Mouse (Mus musculus) lung, postnatal 0 days (tissue): ENCODE data around the gene Pole3. TPM values are rescaled to one million over a fixed set of nuclear protein-coding genes. Genes with fewer than 3 reads are reported as not detected.

Experiments used
- ATAC-seq: fragments of 200-750 bp; cut with Nextera tagmentation; 2 replicates; pipeline ENCODE4 v1.8.0; 2017; ENCODE audit warnings: moderate library complexity
- DNase-seq: peaks from one replicate; pipeline ENCODE4 v3.0.0-alpha.2; 2016; ENCODE audit warnings: low spot score
- H3K27ac ChIP-seq: fragments of 300-500 bp; sonication (generic); 2 replicates; pipeline ENCODE4 v1.5.1; 2014; ENCODE audit warnings: antibody characterized with exemption, mild to moderate bottlenecking, low read length, mixed read lengths
- H3K27me3 ChIP-seq: fragments of 300-500 bp; sonication (generic); replicated peaks from 2 replicates; pipeline ENCODE4 v1.6.1; 2014; ENCODE audit warnings: low read length, mixed read lengths; ENCODE audit not compliant: insufficient read depth
- H3K36me3 ChIP-seq: fragments of 300-500 bp; sonication (generic); 2 replicates; pipeline ENCODE4 v1.6.1; 2014; ENCODE audit warnings: low read length, mixed read lengths; ENCODE audit not compliant: insufficient read depth
- H3K4me1 ChIP-seq: fragments of 300-500 bp; sonication (generic); 2 replicates; pipeline ENCODE4 v1.6.1; 2014; ENCODE audit warnings: antibody characterized with exemption, low read depth, low read length, mixed read lengths; ENCODE audit not compliant: insufficient read depth
- H3K4me2 ChIP-seq: fragments of 300-500 bp; sonication (generic); replicated peaks from 2 replicates; pipeline ENCODE4 v1.6.1; 2014; ENCODE audit warnings: low read depth, mild to moderate bottlenecking, low read length, moderate library complexity, mixed read lengths
- H3K4me3 ChIP-seq: fragments of 300-500 bp; sonication (generic); 2 replicates; pipeline ENCODE4 v1.5.1; 2014; ENCODE audit warnings: low read depth, low read length
- H3K9ac ChIP-seq: fragments of 300-500 bp; sonication (generic); replicated peaks from 2 replicates; pipeline ENCODE4 v1.6.1; 2014; ENCODE audit warnings: low read depth, mild to moderate bottlenecking
- H3K9me3 ChIP-seq: fragments of 300-500 bp; sonication (generic); 2 replicates; pipeline ENCODE4 v1.6.1; 2016; ENCODE audit warnings: low read length, mixed read lengths
- CTCF ChIP-seq: IDR thresholded peaks from 2 replicates; pipeline ENCODE4 v1.5.1; 2016; ENCODE audit warnings: antibody characterized with exemption, mild to moderate bottlenecking
- EP300 ChIP-seq: IDR thresholded peaks from 2 replicates; pipeline ENCODE4 v1.6.1; 2016; ENCODE audit warnings: antibody characterized with exemption, mild to moderate bottlenecking, control low read depth
- WGBS: fragments of 180-500 bp; shearing (Covaris S2); extraction: QIAGEN DNeasy Blood & Tissue Kit; methylation state at CpG from one replicate; pipeline ENCODE4 v1.1.7; 2014; 5-methylcytosine and 5-hydroxymethylcytosine counted together
- polyA plus RNA-seq: library from polyadenylated mRNA; unstranded; fragments of >200 nt; fragmentation: Nextera tagmentation; extraction: Ambion mirVana; gene quantifications from 2 replicates; pipeline ENCODE4 v1.2.1, GENCODE M21; 2015

Gene Pole3
- polyA plus RNA-seq, 1 experiment from 2014 or later: 35.6 TPM

- TF ChIP-seq CTCF (no peak), EP300 (no peak)
- DNase-seq: no peak
- Histone ChIP-seq H3K4me3 (no peak overlapping the region), H3K4me2 (no peak overlapping the region), H3K27me3 (no peaks in the 10 kb centered on the region), H3K4me1 (peaks cover 20% of the 10 kb centered on the region), H3K36me3 (no peaks in the 10 kb centered on the region), H3K9me3 (no peaks in the 10 kb centered on the region), H3K27ac (no peak overlapping the region), H3K9ac (no peak overlapping the region)
- WGBS: 69% methylated on average over 2 of the region's 2 CpGs
- no peak for ATAC-seq
Observed at GRCm38 (mm10) chr4:62520892-62521400, 3.9 kb downstream of the Pole3 start.

- WGBS: 0% methylated on average over 35 of the region's 37 CpGs
- no peaks in the 10 kb centered on the region for H3K36me3 ChIP-seq
Observed at GRCm38 (mm10) chr4:62519849-62520233, 5.0 kb downstream of the Pole3 start, which contains the start of gene Alad. Alad (minus strand) TSS chr4:62519918.

GRCm38 (mm10) chr4:62519122-62519848 lies 5.6 kb downstream of the Pole3 start:
- peak overlapping the region; percentile 62 for H3K9ac ChIP-seq
- H3K27ac ChIP-seq: peak overlapping the region; percentile 89
- no peaks in the 10 kb centered on the region for H3K27me3 ChIP-seq
- WGBS: 2% methylated on average over 23 of the region's 26 CpGs
- TF ChIP-seq CTCF: no peak
- no peak for TF ChIP-seq EP300
- ATAC-seq (peak; percentile 34), DNase-seq (no peak)
- H3K9me3 ChIP-seq: no peaks in the 10 kb centered on the region
- H3K36me3 ChIP-seq: no peaks in the 10 kb centered on the region
- peak overlapping the region; percentile 66 for H3K4me2 ChIP-seq
- H3K4me3 ChIP-seq: peak overlapping the region; percentile 78
- H3K4me1 ChIP-seq: peaks cover 24% of the 10 kb centered on the region

More at GRCm38 (mm10) chr4:62519849-62520233, 5.0 kb downstream of the Pole3 start, which contains the start of gene Alad:
- Histone ChIP-seq H3K9me3 (no peaks in the 10 kb centered on the region), H3K4me2 (peak within 1 kb of the TSS; percentile 66), H3K9ac (peak within 1 kb of the TSS; percentile 62), H3K27me3 (no peaks in the 10 kb centered on the region), H3K4me3 (peak within 1 kb of the TSS; percentile 78), H3K27ac (peak within 1 kb of the TSS; percentile 89), H3K4me1 (peaks cover 27% of the 10 kb centered on the region)
- ATAC-seq: peak; percentile 84
- DNase-seq: peak; percentile 95
- TF ChIP-seq CTCF (no peak; the same call in 1 of the 2 replicates), EP300 (no peak)

GRCm38 (mm10) chr4:62518416-62519121 lies 6.3 kb downstream of the Pole3 start:
- Histone ChIP-seq H3K27me3 (no peaks in the 10 kb centered on the region), H3K4me1 (peaks cover 22% of the 10 kb centered on the region), H3K27ac (peak overlapping the region; percentile 89), H3K36me3 (0 out of 2 replicates have a peak, but pooled peaks cover 2% of the 10 kb centered on the region), H3K4me2 (peak overlapping the region; percentile 66), H3K9ac (peak overlapping the region; percentile 62; the same call in 1 of the 2 replicates), H3K9me3 (no peaks in the 10 kb centered on the region), H3K4me3 (peak overlapping the region; percentile 78)
- DNase-seq: peak; percentile 61
- TF ChIP-seq EP300 (no peak), CTCF (no peak)
- ATAC-seq: peak; percentile 40
- WGBS: 29% methylated on average over 13 of the region's 13 CpGs

GRCm38 (mm10) chr4:62517538-62518415 lies 7.1 kb downstream of the Pole3 start:
- H3K27me3 ChIP-seq: no peaks in the 10 kb centered on the region
- H3K4me2 ChIP-seq: peak overlapping the region; percentile 66
- H3K27ac ChIP-seq: peak overlapping the region; percentile 89
- TF ChIP-seq CTCF (no peak), EP300 (no peak)
- H3K9me3 ChIP-seq: no peaks in the 10 kb centered on the region
- 47% methylated on average over 10 of the region's 10 CpGs for WGBS
- H3K4me1 ChIP-seq: peaks cover 22% of the 10 kb centered on the region
- H3K36me3 ChIP-seq: peaks cover 10% of the 10 kb centered on the region; the same call in 1 of the 2 replicates
- H3K4me3 ChIP-seq: 0 out of 2 replicates have a peak overlapping the region, but pooled peaks have one; percentile 78
- H3K9ac ChIP-seq: no peak overlapping the region; the same call in 1 of the 2 replicates
- ATAC-seq (no peak), DNase-seq (no peak)
